Mouse (Mus musculus) heart, adult 2 months (tissue): ENCODE measurements at regions not wholly inside any gene's neighbourhood (a gene's known extent, or its start where the extent isn't known, plus 50 kb on each side); places are given as distances from the start of the nearest gene placed in this dataset.

Source experiments
- CTCF ChIP-seq: fragments of 200-600 bp; IDR thresholded peaks from 2 replicates; pipeline ENCODE4 v1.8.1; 2022; ENCODE audit warnings: antibody characterized with exemption, mild to moderate bottlenecking, moderate library complexity
- POLR2A ChIP-seq: fragments of 200-500 bp; IDR thresholded peaks from 2 replicates; pipeline ENCODE4 v1.6.1; 2011; ENCODE audit warnings: mild to moderate bottlenecking, low read depth, low read length, control low read depth; ENCODE audit not compliant: insufficient read depth

DNA sequence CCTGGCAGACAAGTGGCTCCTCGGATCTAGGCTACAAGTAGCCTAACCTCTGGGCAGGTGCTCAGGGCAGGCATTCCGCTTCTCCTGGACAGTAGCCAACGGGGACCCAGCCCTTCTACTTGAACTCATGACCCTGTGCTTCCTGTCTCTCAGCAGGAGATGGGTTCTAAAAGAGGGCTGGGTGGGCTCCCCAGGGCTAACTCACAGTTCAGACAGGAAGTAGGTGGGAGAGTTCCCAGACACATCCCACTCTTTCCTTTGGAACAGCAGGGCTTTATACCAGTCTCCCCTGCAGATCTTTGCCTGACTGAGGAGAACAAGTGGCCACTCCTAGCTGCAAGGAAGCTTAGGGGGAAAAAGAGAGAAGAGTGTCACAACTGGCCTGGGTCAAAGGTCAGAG is 62.0 kb upstream of the Smndc1 start:
- TF ChIP-seq POLR2A (no peak), CTCF (no peak)
